Mouse (Mus musculus): ENCODE results near the gene Fermt1.

DNA sequence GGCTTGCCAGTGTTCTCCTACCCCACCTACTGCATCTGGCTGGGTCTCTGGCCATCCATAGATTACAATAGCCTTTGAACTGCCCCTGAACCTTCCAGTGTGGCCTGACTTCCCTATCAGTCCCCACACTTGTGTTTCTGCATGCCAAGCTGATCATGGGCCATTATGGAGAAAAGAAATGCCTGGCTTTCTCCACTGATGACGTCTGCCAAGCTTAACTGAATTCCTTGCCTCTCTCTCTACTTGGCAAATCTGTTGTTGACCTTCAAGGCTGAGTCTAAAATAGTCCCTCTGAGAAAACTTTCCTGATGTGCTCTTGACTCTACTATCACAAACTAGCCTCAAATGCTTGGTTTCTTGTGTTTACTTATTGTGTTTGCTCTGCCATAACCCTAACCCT, 47.5 kb downstream of the Fermt1 start:
- TF ChIP-seq CTCF (IDR thresholded peaks at IDR 0.05; ENCODE audit: low read depth, low read length), result no peak
- TF ChIP-seq EP300 (IDR thresholded peaks at IDR 0.05; ENCODE audit: insufficient read depth, low read depth, low read length), result no peak

Data from ES-Bruce4 (cell line).